Mouse (Mus musculus): ENCODE measurements around the gene Rnf208.

Gene Rnf208

DNA sequence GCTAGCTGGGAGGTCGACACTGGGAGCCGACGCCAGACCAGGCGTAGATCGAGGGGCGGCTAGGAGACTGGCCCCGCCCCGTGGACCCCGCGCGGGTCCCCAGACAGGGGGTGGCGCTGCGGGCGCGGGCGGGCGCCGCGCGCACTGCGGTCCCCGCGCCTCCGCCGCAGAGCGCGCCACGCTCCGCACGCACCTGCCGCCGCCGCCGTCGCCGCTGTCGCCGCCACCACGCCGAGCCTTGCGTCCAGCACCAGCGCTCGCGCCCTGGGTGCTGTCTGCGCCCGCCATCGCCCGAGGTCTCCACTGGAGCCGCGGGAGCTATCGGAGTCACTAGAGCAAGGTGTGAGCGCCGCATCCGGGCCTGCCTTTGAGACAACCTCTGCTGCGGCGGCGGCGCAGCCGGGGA, at the start of gene Rnf208, which contains the start of gene Cysrt1:
Gene Rnf208, plus strand, starts transcription at position 155 of the 406 bp plus-strand sequence.
Gene Cysrt1, minus strand, starts transcription at position 352 of the 406 bp plus-strand sequence.
- no peak for TF ChIP-seq GATA4 (IDR thresholded peaks at IDR 0.05; ENCODE audit: insufficient replicate concordance, low read length)

DNA sequence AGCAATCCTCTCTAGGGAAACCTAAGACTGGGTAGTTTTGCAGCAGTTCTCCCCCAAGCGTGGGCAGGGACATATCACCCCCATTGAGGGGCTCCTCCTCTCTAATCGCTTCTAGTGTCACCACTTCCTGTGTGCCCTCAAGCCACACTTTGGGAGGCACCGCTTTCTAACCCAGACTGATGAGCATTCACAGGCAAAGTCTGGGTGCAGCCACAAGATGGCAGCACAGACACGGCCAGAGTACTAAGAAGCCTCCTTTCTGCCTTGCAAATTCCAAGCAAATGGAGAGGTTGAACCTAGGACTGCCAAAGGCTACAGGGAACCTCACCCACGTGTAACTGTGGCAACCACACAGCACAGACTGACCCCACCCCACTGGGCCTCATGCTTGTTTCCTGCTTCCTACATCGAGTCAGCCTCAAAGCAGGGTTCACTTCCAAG, 48.7 kb upstream of the Rnf208 start:
- no peak for TF ChIP-seq GATA4 (IDR thresholded peaks at IDR 0.05; ENCODE audit: insufficient replicate concordance, low read length)

DNA sequence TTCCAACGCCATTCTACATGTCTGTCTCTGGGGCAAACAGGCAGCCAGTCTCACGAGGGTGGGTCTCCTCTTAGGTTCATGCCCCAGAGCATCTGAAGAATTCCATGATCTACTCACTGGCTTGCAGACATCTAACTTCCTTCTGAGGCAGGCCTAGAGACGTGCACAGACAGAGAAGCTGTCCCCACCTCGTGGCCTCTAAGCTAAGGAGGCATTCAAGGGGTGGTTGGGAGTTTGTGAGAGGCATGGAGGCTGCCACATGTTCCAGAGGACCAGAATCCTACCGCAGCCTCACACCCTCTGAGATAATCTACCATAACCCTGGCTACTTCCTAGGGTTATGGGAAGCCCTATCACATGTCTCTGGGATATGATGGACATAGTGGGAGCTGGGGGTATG, 48.0 kb upstream of the Rnf208 start:
- TF ChIP-seq GATA4 (IDR thresholded peaks at IDR 0.05; ENCODE audit: insufficient replicate concordance, low read length), result no peak

DNA sequence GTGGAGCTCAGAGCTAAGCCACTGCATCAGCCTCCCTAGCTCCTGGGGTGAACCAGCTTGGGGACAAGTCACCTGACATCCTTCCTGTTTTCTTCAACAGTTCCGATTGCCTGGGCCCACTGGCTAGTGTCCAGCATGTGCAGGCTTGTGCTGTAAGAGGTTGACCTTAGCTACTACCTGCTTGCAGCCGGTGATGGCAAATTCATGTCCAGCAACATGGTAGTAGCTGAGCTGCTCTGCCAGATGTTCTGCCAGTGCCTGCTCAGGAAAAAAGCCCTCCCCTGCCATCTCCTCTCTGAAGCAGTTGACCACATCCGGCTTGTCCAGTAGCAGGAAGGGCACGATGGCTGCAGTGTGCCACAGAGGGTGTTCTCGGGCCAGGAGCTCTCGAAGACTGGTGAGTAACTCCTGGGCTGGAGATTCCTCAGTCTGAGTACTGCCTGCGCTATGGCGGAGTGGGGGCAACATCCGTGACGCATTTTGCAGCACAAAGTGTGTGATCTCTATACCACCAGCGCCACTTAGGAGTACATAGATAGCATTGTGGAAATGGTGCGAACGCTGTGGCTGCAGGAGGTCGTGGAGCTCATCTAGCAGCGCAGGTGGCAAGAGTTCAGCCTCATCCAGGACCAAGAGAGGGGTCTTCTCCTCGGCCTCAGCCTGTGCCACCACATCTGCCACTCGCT, 47.4 kb upstream of the Rnf208 start:
- no peak for TF ChIP-seq GATA4 (IDR thresholded peaks at IDR 0.05; ENCODE audit: insufficient replicate concordance, low read length)

DNA sequence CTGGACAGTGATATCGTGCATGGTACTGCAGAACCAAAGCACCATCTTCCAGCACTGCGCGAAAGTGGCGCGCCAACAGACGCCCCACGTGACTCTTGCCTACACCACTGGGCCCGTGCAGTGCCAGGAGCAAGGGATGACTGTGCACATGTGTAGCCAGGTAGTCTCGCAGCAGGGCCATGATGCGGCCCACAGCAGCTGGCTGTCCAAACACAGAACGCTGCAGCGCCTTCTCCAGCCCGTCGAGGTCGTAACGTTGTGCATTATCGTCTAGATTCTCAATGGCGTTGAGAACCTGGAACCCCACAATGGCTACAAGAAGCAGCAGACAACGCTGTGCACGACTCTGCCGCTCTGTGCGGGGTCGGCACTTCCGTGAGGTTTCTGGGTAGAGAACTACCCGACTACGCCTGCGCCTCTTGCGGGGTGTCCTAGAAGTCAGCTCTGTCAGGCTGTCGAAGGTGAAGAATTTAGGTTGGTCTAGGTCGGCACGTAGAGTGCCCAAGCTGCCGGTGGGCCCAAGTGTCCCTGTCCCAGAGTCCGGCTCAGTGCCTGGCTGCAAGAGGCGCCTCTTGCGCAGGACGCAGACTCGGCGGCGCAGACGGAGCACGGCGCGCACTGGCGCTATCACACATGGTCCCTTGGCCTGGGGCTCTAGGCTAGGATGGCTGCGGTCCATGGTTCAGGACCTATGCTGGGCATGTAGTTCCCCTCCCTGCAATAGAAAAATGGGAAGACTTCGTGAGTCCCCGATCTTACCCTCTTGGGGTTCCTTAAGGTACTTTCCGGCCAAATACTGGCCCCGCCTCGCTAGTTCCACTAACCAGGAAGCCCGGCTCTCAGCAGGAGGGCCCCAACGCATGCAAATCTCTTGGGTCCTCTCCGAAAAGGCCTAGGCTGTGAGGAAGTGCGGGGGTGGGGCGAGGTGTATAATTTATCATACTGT, 46.6 kb upstream of the Rnf208 start:
- TF ChIP-seq GATA4 (IDR thresholded peaks at IDR 0.05; ENCODE audit: insufficient replicate concordance, low read length), result 0 out of 2 replicates have a peak, but pooled peaks have one; percentile 17

DNA sequence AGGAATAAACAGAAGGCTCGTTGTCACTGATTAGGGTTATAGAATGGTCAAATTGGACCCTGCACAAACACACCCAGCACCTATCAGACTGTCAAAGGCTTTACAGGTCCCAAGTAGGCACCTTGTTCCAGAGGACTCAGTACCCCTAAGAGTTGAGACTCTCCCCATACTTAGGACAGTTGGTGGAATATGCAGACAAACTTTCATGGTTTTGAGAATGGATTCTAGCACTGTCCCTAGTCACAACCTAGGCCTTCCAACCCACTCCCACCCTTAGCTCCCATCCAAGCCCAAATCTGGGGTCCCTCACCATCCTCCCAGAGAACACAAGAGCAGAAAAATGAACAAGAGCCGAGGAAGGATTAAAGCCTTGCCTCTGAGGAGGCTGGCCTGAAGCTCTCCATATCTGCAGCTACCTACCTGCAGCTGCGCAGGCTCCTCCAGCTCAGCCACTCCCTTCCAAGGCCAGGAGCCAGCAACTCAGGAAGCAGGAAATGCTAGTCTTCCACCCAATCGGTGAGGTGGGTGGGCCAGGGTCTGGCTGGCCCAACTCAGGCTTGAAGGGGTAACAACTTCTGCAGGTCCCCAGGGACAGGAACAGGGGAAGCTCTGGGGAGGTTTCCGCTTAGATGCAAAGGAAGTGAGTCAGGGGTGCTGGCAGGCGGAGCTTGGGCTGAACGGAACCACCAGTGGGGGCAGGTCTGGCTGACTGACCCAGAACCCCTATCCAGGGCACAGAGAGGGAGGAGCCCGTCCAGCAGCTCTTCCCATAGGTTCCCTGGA, 45.7 kb upstream of the Rnf208 start, which contains the start of gene Tor4a:
Gene Tor4a, minus strand, starts transcription at position 715 of the 783 bp plus-strand sequence.
- TF ChIP-seq GATA4 (IDR thresholded peaks at IDR 0.05; ENCODE audit: insufficient replicate concordance, low read length), result no peak; the same call in 1 of the 2 replicates

DNA sequence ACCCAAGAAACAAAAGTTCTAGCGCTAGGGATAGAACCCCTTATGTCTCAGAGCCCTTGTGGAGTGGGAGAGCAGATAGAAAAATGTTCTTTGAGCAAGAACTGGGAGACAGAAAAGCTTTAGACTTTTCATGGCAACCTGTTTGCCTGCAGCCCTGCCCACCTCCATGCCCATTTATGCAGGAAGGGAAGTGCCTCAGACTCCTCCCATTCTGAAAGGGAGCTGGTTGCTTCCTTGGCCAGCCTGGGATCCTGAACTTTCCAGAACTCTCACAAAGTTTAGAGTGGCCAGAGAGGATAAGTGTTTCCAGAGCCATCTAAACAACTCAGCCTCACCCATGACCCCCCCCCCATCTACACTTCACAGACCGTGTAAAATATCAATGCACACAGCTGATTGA, 44.9 kb upstream of the Rnf208 start:
- no peak for TF ChIP-seq GATA4 (IDR thresholded peaks at IDR 0.05; ENCODE audit: insufficient replicate concordance, low read length)

DNA sequence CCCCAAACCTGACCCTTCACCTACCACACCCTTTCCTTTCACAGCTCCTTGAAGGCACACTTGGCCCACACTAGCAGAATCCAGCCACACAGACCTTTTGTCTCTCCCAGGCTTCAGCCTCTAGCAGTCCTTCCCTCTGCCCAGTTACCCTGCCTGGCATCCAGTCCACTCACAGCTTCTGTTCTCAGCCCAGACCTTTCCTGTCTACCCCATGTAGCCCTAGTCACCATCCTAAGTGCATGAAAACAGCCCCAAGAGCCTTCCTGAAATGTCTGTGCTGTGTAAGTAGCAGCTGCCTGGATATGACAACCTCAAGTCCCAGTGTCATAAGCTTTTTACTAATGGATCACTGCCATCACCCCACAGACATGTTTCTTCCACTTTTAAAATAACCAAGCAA, 44.1 kb upstream of the Rnf208 start:
- no peak for TF ChIP-seq GATA4 (IDR thresholded peaks at IDR 0.05; ENCODE audit: insufficient replicate concordance, low read length)

DNA sequence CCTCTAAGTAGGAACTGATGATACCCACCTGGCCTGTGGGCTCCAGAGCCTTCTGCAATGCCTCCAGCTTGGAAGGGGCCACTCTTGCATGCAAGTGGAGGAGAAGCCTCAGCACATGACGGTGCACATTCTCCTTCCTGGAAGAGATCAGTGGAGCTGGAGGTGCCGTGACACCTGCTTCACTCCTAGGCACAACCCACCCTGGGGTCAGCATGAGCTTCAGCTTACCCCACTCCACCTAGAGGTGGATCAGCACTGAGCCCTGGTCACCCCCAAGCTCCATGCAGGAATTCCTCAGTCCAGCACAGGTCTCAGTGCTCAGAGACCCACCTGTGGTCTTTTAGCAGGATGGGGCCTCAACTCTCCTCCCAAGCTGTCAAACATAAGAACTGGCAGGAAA, 41.4 kb upstream of the Rnf208 start:
- no peak for TF ChIP-seq GATA4 (IDR thresholded peaks at IDR 0.05; ENCODE audit: insufficient replicate concordance, low read length)

DNA sequence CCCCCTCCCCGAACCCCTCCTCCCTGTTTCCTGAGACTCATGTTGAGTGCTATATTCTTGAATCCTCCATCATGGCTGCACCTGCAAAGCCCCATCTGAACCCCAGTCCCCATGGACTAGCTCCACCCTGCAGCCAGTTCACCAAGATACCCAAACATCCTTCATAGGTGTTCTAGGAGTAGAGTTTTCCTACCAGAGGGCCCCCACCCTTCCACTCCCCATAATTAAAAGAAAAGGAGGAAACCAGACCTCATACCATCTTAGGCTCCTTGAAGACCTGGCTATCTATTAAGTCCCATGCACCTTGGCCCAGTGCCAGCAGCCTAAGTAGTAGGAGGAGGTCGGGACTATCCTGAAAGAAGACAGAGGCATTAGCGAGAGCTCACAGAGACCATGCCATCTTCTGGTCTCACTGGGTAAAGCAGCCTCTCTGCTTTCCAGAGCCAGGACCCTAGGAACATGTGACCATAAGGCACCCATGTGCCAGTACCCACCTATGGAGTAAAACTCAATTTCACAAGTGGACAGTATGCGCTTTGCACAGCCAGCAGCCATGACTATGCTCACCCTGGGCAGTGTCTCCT, 38.3 kb upstream of the Rnf208 start:
- no peak for TF ChIP-seq GATA4 (IDR thresholded peaks at IDR 0.05; ENCODE audit: insufficient replicate concordance, low read length)

DNA sequence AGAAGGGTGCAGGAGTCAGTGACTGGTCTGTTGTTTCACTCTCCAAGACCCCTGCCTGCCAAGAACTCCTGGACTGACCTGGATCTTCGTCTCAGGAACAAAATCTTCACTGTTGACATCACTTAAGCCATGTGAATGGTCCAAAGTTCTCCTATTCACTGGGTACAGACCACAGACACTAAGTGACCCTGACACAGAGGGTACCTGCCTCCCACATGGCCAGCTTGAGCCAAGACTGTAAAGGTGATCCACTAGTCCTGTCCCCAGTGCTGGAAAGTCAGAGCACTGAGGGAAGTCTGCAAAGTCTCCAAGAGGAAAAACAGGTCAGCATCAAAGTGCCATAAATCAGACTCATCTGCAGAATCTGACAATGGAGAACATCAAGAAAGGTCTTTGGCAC, 34.5 kb upstream of the Rnf208 start:
- no peak for TF ChIP-seq GATA4 (IDR thresholded peaks at IDR 0.05; ENCODE audit: insufficient replicate concordance, low read length)

DNA sequence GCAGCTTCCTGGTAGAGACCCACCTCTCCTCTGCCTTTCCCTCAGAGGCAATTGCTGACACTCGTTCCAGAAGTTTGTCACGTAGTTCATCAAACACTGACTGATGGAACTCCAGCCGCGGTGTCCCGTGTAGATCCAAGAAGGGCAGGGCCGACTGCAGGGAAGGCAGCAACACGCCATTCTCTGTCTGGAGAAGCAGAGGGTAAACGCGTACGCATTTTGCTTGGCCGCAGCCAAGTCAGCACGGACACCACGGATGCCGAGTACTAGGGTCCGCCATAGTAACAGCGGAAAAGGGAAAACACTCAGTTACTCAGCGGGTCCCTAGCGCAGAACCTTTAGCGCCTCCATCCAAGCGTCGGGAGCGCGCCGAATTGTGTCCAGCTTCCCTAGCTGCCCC, 31.4 kb upstream of the Rnf208 start:
- TF ChIP-seq GATA4 (IDR thresholded peaks at IDR 0.05; ENCODE audit: insufficient replicate concordance, low read length), result no peak

DNA sequence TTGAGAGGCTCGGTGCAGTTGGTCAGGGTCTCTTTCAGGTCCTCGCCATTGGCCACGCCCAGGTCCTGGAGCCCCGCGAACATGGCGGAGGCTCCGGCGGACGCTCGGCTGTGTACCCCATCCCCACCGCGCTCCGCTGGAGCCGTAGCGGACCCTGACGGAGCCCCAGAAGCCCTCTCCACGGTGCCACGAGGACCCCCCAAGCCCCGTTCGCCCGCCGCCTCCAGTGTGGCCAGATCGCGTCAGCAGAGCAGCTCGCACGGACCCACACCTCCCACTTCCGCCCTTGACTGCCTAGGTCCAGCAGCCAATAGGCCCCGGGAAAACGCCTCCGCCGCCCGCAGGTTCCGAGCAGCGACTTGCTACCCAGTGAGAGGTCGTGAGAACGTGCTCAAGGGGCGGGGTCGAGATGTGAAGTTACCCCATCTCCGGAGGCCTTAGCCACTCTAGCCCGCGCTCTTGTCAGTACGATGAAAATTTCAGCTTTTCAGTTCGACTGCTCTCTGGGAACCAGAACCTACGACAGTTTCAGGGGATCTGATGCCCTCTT, 30.9 kb upstream of the Rnf208 start, which contains the start of gene Nelfb:
Gene Nelfb, minus strand, starts transcription at position 369 of the 550 bp plus-strand sequence.
- TF ChIP-seq GATA4 (IDR thresholded peaks at IDR 0.05; ENCODE audit: insufficient replicate concordance, low read length), result no peak; the same call in 1 of the 2 replicates

DNA sequence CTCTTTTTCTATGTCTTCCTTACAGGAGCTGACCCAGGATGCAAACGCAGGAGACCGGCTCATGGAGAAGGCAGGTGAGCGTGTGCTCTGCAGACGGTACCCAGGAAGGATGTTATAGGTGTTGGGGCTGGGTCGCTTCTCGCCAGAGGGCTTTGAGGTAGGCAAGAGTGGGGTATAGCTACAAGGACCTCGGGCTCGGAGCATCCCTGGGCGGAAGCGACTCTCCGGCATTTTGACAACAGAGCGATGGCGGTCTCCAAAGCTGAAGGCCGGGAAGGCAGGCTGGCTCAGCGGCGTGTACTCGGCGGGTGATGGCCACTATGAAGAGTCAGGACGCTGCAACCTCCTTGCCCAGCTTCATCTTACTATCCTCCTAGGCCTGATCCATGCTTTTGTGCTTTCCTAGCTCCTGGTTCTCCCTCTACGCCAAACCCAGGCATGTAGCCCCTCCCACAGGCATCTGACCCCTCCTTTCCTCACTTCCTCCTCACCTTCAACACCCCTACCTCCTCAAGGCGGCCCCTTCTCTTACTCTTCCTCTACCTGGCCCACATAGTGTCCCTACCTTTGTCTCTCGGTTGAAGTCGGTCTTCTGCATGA, 28.7 kb upstream of the Rnf208 start:
- TF ChIP-seq GATA4 (IDR thresholded peaks at IDR 0.05; ENCODE audit: insufficient replicate concordance, low read length), result no peak
